Mouse (Mus musculus) embryonic facial prominence, embryonic 11.5 days (tissue): ENCODE measurements around the gene Gm20388. TPM values are rescaled to one million over a fixed set of nuclear protein-coding genes. Genes with fewer than 3 reads are reported as not detected.

Source experiments
- ATAC-seq: fragments of 200-750 bp; cut with Nextera tagmentation; replicated peaks from 2 replicates; pipeline ENCODE4 v1.8.0; 2017; ENCODE audit warnings: low read depth; ENCODE audit not compliant: insufficient number of reproducible peaks, low FRiP score, low TSS enrichment
- DNase-seq: peaks from one replicate; pipeline ENCODE4 v3.0.0-alpha.2; 2015; ENCODE audit warnings: low spot score
- H3K27ac ChIP-seq: fragments of 300-500 bp; sonication (generic); replicated peaks from 2 replicates; pipeline ENCODE4 v1.5.1; 2014; ENCODE audit warnings: mild to moderate bottlenecking, low read depth, low read length, control low read depth
- H3K27me3 ChIP-seq: fragments of 300-500 bp; sonication (generic); 2 replicates; pipeline ENCODE4 v1.6.1; 2014; ENCODE audit warnings: mild to moderate bottlenecking, low read length, moderate library complexity, mixed read lengths; ENCODE audit not compliant: control insufficient read depth, insufficient read depth
- H3K36me3 ChIP-seq: fragments of 300-500 bp; sonication (generic); replicated peaks from 2 replicates; pipeline ENCODE4 v1.6.1; 2014; ENCODE audit warnings: low read depth, mild to moderate bottlenecking, low read length, moderate library complexity, mixed read lengths; ENCODE audit not compliant: control insufficient read depth, insufficient read depth
- H3K4me1 ChIP-seq: fragments of 300-500 bp; sonication (generic); 2 replicates; pipeline ENCODE4 v1.6.1; 2014; ENCODE audit warnings: low read length, mixed read lengths; ENCODE audit not compliant: control insufficient read depth, insufficient read depth
- H3K4me2 ChIP-seq: fragments of 300-500 bp; sonication (generic); 2 replicates; pipeline ENCODE4 v1.6.1; 2014; ENCODE audit warnings: low read depth, mild to moderate bottlenecking, control low read depth, low read length, moderate library complexity
- H3K4me3 ChIP-seq: fragments of 300-500 bp; sonication (generic); 2 replicates; pipeline ENCODE4 v1.5.1; 2014; ENCODE audit warnings: low read depth, low read length, control low read depth
- H3K9ac ChIP-seq: fragments of 300-500 bp; sonication (generic); replicated peaks from 2 replicates; pipeline ENCODE4 v1.6.1; 2014; ENCODE audit warnings: mild to moderate bottlenecking, control low read depth, low read length
- H3K9me3 ChIP-seq: fragments of 300-500 bp; sonication (generic); replicated peaks from 2 replicates; pipeline ENCODE4 v1.6.1; 2016; ENCODE audit warnings: mild to moderate bottlenecking, low read length, inconsistent platforms, mixed read lengths; ENCODE audit not compliant: control insufficient read depth
- WGBS: fragments of 180-500 bp; shearing (Covaris S2); extraction: QIAGEN DNeasy Blood & Tissue Kit; methylation state at CpG from one replicate; pipeline ENCODE4 v1.1.7; 2014; 5-methylcytosine and 5-hydroxymethylcytosine counted together
- polyA plus RNA-seq: library from polyadenylated mRNA; unstranded; fragments of >200 nt; fragmentation: Nextera tagmentation; extraction: Ambion mirVana; gene quantifications from 2 replicates; pipeline ENCODE4 v1.2.1, GENCODE M21; 2014

Gene Gm20388
- polyA plus RNA-seq, 1 experiment from 2014 or later: 3.1 TPM

- 71% methylated on average over 12 of the region's 12 CpGs for WGBS
- Histone ChIP-seq H3K27ac (no peak overlapping the region), H3K27me3 (no peaks in the 10 kb centered on the region), H3K4me3 (no peak overlapping the region), H3K36me3 (no peaks in the 10 kb centered on the region), H3K4me2 (no peak overlapping the region), H3K9ac (peak overlapping the region; percentile 5; the same call in 1 of the 2 replicates), H3K4me1 (no peaks in the 10 kb centered on the region), H3K9me3 (no peaks in the 10 kb centered on the region)
- no peak for DNase-seq
- ATAC-seq: no peak
Observed at GRCm38 (mm10) chr8:124316466-124317136, 4406.0 kb downstream of the Gm20388 start.

DNA sequence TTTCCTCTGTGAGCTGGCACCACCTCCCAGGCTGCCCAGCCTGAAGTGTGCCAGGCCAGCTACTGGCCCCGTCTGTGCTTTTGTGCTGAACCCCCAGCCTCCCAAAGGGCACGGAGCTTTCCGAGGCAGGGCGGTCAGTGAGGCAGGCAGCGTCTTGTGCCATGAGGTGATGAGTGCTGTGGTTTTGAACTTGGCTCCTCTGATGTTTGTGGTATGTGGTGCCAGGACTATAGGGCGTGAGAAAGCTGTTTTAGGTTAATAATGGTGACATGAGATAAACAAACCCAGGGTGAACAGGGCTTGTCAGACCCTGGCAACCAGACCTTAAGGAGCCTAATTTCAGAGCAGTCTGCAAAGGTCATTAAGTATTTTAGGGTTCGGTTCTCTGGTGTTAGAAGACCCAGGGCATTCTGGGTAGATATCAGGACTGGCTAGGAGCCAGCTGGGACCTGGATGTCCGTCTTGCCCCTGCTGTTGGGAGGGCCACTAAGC, 4406.6 kb downstream of the Gm20388 start:
- Histone ChIP-seq H3K9ac (no peak overlapping the region), H3K4me3 (no peak overlapping the region), H3K27ac (no peak overlapping the region), H3K4me2 (no peak overlapping the region), H3K4me1 (no peaks in the 10 kb centered on the region), H3K36me3 (no peaks in the 10 kb centered on the region), H3K9me3 (no peaks in the 10 kb centered on the region), H3K27me3 (no peaks in the 10 kb centered on the region)
- ATAC-seq (no peak), DNase-seq (no peak)
- 62% methylated on average over 8 of the region's 8 CpGs for WGBS

DNA sequence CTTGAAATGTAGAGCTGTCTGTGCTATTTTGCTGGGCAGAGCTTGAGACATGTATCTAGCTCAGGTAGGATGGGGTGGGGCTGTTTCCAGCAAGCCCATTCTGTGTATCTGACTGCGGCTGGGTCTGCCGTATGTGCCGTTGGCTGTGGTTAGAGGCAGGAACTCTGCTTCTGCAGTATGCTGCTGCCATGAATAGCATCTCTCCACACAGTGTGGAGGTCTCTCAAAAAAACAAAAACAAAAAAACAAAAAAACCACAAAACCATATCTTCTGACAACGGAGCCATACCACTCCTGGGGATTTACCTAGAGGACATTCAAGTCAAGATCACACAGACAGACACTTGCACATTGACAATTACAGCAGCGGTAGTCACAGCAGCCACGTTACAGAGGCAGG, 4407.2 kb downstream of the Gm20388 start:
- no peak overlapping the region for H3K4me2 ChIP-seq
- no peak overlapping the region for H3K9ac ChIP-seq
- H3K4me1 ChIP-seq: no peaks in the 10 kb centered on the region
- ATAC-seq (no peak), DNase-seq (no peak)
- H3K36me3 ChIP-seq: no peaks in the 10 kb centered on the region
- no peaks in the 10 kb centered on the region for H3K27me3 ChIP-seq
- no peak overlapping the region for H3K4me3 ChIP-seq
- H3K9me3 ChIP-seq: no peaks in the 10 kb centered on the region
- no peak overlapping the region for H3K27ac ChIP-seq
- WGBS: 86% methylated on average over 6 of the region's 6 CpGs

DNA sequence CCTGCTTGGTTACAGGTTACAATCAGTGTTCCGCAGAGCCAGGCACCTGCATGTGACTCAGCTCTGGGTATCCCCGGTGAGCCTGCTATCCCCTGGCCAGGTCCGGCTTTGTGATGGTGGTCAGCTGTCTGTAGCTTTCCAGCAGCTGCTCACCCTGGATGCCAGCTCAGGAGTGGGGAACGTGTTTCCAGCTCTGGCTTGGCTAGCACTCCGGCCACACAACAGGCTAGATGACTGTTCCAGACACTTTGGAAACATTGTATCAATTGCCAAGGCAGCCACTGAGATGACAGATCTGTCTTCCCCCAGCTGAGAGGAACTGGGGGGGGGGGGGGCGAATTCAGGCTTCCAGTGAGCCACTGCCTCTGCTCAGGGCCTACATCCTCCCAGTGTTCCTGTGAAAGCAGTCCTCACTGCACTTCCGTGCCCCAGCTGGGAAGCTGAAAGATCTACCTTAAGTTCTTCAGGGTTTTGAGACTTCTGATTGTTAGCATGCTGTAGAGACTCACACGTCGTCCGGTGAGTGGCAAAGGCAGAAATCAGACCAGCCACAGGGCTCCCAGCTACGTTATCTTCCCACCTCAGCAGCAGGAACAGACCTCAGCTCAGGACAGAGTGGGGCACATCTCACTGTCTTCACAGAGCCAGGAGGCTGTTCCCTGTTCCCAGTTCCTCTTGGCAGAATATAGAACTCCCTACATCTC, 4408.1 kb downstream of the Gm20388 start:
- Histone ChIP-seq H3K4me1 (no peaks in the 10 kb centered on the region), H3K4me3 (no peak overlapping the region), H3K9ac (no peak overlapping the region), H3K4me2 (no peak overlapping the region), H3K9me3 (no peaks in the 10 kb centered on the region), H3K27me3 (no peaks in the 10 kb centered on the region), H3K36me3 (no peaks in the 10 kb centered on the region), H3K27ac (no peak overlapping the region)
- DNase-seq (no peak), ATAC-seq (no peak)
- WGBS: 74% methylated on average over 11 of the region's 11 CpGs

- no peak overlapping the region for H3K4me3 ChIP-seq
- no peak for ATAC-seq
- no peak overlapping the region for H3K4me2 ChIP-seq
- WGBS: 94% methylated on average over 4 of the region's 4 CpGs
- H3K27ac ChIP-seq: no peak overlapping the region
- no peaks in the 10 kb centered on the region for H3K36me3 ChIP-seq
- no peaks in the 10 kb centered on the region for H3K27me3 ChIP-seq
- DNase-seq: no peak
- H3K9me3 ChIP-seq: no peaks in the 10 kb centered on the region
- no peaks in the 10 kb centered on the region for H3K4me1 ChIP-seq
- H3K9ac ChIP-seq: no peak overlapping the region
Observed at GRCm38 (mm10) chr8:124319316-124319652, 4408.6 kb downstream of the Gm20388 start.

- no peaks in the 10 kb centered on the region; the same call in 1 of the 2 replicates for H3K36me3 ChIP-seq
- no peak overlapping the region for H3K27ac ChIP-seq
- 73% methylated on average over 12 of the region's 12 CpGs for WGBS
- ATAC-seq (no peak), DNase-seq (no peak)
- H3K27me3 ChIP-seq: no peaks in the 10 kb centered on the region
- no peaks in the 10 kb centered on the region for H3K9me3 ChIP-seq
- no peaks in the 10 kb centered on the region for H3K4me1 ChIP-seq
- no peak overlapping the region for H3K9ac ChIP-seq
- H3K4me3 ChIP-seq: no peak overlapping the region
- no peak overlapping the region for H3K4me2 ChIP-seq
Observed at GRCm38 (mm10) chr8:124321227-124321840, 4410.7 kb downstream of the Gm20388 start.

- H3K4me1 ChIP-seq: no peaks in the 10 kb centered on the region
- H3K27me3 ChIP-seq: no peaks in the 10 kb centered on the region
- no peak overlapping the region for H3K27ac ChIP-seq
- no peaks in the 10 kb centered on the region; the same call in 1 of the 2 replicates for H3K36me3 ChIP-seq
- 95% methylated on average over 14 of the region's 14 CpGs for WGBS
- no peak for ATAC-seq
- no peak for DNase-seq
- no peak overlapping the region for H3K9ac ChIP-seq
- H3K4me2 ChIP-seq: no peak overlapping the region
- H3K4me3 ChIP-seq: no peak overlapping the region
- no peaks in the 10 kb centered on the region for H3K9me3 ChIP-seq
Observed at GRCm38 (mm10) chr8:124323356-124323755, 4412.7 kb downstream of the Gm20388 start.

GRCm38 (mm10) chr8:124328259-124328658, 4417.6 kb downstream of the Gm20388 start:
- no peaks in the 10 kb centered on the region for H3K4me1 ChIP-seq
- H3K9ac ChIP-seq: no peak overlapping the region
- ATAC-seq (no peak), DNase-seq (no peak)
- no peak overlapping the region for H3K4me2 ChIP-seq
- no peaks in the 10 kb centered on the region for H3K27me3 ChIP-seq
- no peaks in the 10 kb centered on the region; the same call in 1 of the 2 replicates for H3K36me3 ChIP-seq
- H3K4me3 ChIP-seq: no peak overlapping the region
- 71% methylated on average over 7 of the region's 7 CpGs for WGBS
- no peak overlapping the region for H3K27ac ChIP-seq
- no peaks in the 10 kb centered on the region for H3K9me3 ChIP-seq
